23 mouse cellular contexts compared by ENCODE assay signal in genomic region chr12:104854826-104855225, GRCm38 (mm10).
"Had no signal": no experiment of that assay in that cellular context is flagged by ENCODE, and none has a peak within 500 bp of the region (broad histone marks: within the 10 kb centered on the region; RNA-seq: fewer than 3 reads in every experiment).

No protein-coding gene starts in this region.

- H3K4me2 ChIP-seq: heart, embryonic 11.5 days; heart, embryonic 13.5 days; heart, embryonic 15.5 days; hindbrain, embryonic 13.5 days; hindbrain, embryonic 15.5 days; kidney, embryonic 15.5 days; limb, embryonic 12.5 days; liver, embryonic 12.5 days had no signal

- H3K36me3 ChIP-seq: heart, embryonic 13.5 days; heart, embryonic 15.5 days; hindbrain, embryonic 13.5 days; hindbrain, embryonic 15.5 days; kidney, embryonic 15.5 days; limb, embryonic 10.5 days; liver, embryonic 12.5 days had no signal

- H3K27me3 ChIP-seq: heart, embryonic 13.5 days; hindbrain, embryonic 13.5 days; hindbrain, embryonic 15.5 days; kidney, embryonic 15.5 days; limb, embryonic 12.5 days; liver, embryonic 12.5 days had no signal

- ATAC-seq: hindbrain, postnatal 0 days; liver, embryonic 12.5 days had no signal

- H3K27ac ChIP-seq: heart, adult 2 months; heart, embryonic 13.5 days; heart, embryonic 15.5 days; hindbrain, embryonic 13.5 days; hindbrain, embryonic 15.5 days; hindbrain, postnatal 0 days; kidney, embryonic 15.5 days; kidney, postnatal 0 days; left cerebral cortex, adult 2 months; limb, embryonic 10.5 days; limb, embryonic 12.5 days; liver, embryonic 12.5 days; liver, embryonic 14.5 days had no signal

- H3K9me3 ChIP-seq: heart, embryonic 13.5 days; heart, embryonic 15.5 days; hindbrain, embryonic 13.5 days; hindbrain, embryonic 15.5 days; kidney, embryonic 15.5 days; limb, embryonic 10.5 days; limb, embryonic 12.5 days; liver, embryonic 12.5 days had no signal

- H3K9ac ChIP-seq: heart, embryonic 13.5 days; heart, embryonic 15.5 days; hindbrain, embryonic 13.5 days; hindbrain, embryonic 15.5 days; kidney, embryonic 15.5 days; limb, embryonic 12.5 days; liver, embryonic 12.5 days; liver, embryonic 14.5 days had no signal

- H3K4me3 ChIP-seq: heart, adult 2 months; heart, embryonic 13.5 days; heart, embryonic 15.5 days; hindbrain, embryonic 13.5 days; hindbrain, embryonic 15.5 days; kidney, embryonic 15.5 days; left cerebral cortex, adult 2 months; limb, embryonic 10.5 days; limb, embryonic 12.5 days; liver, embryonic 12.5 days had no signal

- DNase-seq: gastrocnemius, postnatal 14 days; gastrocnemius, postnatal 36 days; heart, adult 11 months; heart, adult 2 months; heart, postnatal 14 days; heart, postnatal 36 days; kidney, adult 11 months; kidney, adult 8-10 months; layer of hippocampus, adult 9-11 months; liver had no signal

- H3K4me1 ChIP-seq: heart, embryonic 15.5 days had no signal
